Mouse (Mus musculus) right cerebral cortex, postnatal 10 days (tissue): ENCODE measurements around the gene Lysmd4.

Source experiments
- DNase-seq, 2 experiments: peaks; one replicate each; pipeline ENCODE4 v3.0.0; 2021; ENCODE audit warnings: low spot score in 2 of 2

Gene Lysmd4

DNA sequence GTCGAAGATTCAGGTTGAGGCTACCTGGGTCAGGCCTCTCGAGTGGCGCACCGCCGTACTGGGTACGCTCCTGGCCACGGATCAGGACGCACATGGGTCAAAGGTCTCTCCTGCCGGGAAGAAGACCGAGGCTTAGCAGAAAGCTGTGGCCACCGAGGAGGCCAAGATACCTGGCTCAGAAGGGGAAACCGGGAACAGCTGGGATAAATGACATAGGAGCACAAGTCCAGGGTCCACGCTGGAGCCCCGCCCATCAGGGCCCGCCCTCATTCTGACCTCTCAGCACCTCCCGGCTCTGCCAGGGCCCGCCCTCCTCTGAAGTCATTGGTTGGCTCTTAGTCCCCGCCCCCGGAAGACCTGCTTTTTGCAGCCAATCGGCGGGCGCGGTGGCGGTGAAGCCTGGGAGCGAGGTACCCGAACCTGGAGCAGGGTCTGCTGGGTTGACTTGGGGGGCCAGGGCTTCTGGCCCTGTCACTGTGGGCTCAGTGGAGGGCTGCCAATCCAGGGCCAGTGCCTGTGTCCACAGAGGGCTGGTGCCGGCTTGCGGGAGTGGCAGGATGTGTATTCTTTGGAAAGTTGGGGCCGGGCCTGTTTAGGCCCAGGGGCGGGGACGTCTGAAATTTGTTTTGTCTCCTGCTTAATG, at the start of gene Lysmd4:
Gene Lysmd4 (plus strand): TSS at position 325 of the 643 bp plus-strand sequence.
- DNase-seq = peak; percentile 97

DNA sequence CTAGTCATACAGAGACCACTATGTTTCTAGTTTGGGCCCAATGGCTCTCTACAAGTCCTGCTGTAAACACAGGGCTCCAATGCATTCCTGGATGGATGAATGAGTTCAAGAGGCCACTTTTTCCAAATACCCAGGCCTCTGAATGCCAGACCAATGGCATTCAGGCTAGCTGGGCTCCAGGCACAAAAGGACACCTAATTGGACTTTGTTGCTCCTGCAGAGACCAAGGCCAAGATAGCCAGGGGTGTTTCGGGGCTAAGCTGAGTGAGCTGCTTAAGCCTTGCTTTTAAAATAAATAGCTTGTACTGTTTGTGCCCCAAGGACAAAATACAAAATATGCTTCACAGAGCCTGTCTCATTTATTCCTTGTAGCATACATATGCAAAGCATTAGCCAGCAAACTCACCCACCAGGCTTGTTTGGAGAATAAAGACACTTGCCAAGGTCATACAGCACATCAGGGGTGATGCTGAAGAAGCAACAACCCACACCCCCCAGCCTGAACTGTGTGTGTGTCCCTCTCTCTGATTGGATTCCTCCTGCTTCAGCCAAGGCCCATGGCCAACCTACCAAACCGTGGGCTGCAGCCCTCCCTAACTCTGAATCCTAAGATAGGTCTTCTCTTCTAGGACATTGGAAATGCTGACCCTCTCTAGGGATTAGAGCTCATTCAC, 48.7 kb upstream of the Lysmd4 start:
- no peak for DNase-seq

GRCm38 (mm10) chr7:67183786-67184185, 38.6 kb upstream of the Lysmd4 start:
- DNase-seq = no peak

DNA sequence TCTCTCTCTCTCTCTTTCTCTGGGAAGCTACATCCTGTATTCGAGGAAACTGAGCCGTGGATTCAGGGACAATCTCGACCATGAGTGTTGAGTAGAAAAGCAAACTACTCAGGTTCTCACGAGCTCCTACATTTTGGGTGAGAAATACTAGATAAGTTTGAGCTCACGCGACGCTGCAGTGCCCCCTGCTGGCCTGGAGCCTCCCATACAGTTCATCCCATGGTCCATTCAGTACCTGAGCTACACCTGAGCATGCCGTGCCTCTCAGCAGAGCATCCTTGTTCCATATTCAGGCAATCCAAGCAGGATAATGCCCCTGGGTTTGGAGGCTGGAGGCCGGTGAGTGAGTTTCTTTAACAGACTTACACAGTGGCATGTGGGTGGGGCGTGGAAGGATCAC, 22.9 kb upstream of the Lysmd4 start:
- DNase-seq = peak; percentile 54 to 68

GRCm38 (mm10) chr7:67203625-67204024, 18.7 kb upstream of the Lysmd4 start:
- no peak for DNase-seq

DNA sequence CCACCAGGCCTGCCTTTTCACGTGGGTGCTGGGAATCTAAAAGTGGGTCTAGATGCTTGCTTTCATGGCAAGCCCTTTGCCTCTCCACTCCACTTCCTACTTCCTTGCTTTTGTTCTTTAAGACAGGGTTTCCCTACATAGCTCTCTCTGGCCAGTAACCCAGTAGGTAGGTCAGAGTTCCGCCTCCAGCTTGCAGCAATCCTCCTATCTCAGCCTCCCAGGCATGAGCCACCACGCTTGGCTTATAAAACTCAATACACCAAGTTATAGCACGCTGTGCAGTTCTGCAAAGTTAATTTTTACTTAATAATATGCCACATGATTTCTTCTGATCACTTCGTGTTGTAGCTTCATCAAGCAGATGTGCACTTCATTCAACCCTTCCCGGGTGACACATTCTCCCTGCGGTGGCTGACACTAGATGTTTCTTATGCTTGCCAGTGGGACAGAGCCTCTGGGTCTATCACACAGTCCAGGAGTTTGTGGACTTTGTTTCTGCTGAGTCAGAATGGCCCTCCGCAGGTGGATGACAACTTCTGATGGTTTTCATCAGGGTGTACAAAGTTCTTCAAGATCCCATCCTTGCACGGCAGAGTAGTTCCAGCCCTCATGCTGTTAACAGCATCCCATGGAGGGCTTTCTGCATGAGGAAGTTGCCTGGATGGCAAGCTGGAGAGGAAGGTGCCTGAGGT, 16.5 kb upstream of the Lysmd4 start:
- no peak for DNase-seq

GRCm38 (mm10) chr7:67206496-67206895, 15.8 kb upstream of the Lysmd4 start:
- DNase-seq = no peak

GRCm38 (mm10) chr7:67207701-67208100, 14.6 kb upstream of the Lysmd4 start:
- no peak for DNase-seq

DNA sequence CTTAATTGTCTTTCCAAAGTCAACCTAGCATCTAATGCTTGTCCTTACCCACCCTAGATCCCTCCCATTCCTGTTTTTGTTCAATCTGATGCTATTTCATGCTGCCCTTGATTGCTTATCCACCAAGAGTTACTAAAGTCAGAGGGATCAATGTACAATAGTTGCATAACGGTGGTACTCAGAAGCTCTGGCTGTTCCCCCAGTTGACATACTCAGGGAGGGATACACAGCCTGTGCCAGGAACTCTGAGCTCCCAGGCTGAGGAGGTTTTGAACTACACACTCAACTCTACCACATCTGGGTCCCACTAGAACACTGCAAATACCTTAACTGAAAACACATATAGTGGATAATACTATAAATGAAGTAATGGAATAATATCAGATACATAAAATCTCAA, 14.0 kb upstream of the Lysmd4 start:
- no peak for DNase-seq

DNA sequence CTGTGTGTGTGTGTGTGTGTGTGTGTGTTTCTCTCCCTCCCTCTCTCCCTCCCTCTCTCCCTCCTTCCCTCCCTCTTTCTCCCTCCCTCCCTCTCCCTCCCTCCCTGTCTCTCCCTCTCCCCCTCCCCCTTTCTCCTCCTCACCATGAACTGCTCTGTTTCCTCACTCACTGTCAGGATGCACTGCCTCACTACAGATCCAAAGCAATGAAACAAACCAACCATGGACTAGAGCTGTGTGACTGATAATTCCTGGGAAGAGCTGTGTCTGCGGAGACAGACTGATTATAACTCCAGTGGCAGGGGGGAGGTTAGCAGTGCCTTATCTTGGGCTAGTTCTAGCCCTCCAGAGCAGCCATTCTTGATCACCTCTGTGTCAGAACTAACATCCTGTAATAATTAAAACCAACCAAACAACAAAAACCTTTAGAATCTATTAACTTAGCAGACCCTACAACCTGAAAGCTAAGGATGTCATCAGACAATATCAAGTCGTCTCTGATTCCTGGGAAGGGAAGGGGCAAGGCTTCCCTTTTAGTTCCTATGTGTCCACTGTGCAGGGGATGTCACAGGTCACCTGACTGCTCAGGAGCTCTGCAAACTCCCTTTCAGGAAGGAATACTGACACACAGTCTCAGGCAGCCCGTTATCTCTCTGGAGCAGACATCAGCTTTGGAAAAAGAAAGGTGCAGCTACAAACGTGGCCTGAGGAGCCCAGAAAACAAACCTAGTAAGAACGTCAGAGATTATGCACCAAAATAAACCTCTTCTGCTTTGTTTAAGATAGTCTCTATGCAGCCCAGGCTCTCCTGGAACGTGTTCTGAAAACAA, 12.1 kb upstream of the Lysmd4 start:
- DNase-seq = no peak

- no peak for DNase-seq
These were observed 11.0 kb upstream of the Lysmd4 start for GRCm38 (mm10) chr7:67211341-67211740.

GRCm38 (mm10) chr7:67211971-67212370, 10.4 kb upstream of the Lysmd4 start:
- no peak for DNase-seq

DNA sequence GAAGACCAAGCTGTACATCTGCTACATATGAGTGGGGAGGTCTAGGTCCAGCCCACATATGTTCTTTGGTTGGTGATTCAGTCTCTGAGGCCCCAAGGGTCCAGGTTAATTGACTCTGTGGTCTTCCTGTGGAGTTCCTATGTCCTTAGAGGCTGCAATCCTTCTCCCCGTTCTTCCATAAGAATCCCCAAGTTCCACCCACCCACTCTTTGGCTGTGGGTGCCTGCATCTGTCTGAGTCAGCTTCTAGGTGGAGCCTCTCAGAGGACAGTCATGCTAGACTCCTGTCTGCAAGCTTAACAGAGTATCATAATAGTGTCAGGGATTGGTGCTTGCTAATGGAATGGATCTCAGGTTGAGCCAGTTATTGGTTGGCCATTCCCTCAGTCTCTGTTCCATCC, 8.8 kb upstream of the Lysmd4 start:
- DNase-seq = no peak

DNA sequence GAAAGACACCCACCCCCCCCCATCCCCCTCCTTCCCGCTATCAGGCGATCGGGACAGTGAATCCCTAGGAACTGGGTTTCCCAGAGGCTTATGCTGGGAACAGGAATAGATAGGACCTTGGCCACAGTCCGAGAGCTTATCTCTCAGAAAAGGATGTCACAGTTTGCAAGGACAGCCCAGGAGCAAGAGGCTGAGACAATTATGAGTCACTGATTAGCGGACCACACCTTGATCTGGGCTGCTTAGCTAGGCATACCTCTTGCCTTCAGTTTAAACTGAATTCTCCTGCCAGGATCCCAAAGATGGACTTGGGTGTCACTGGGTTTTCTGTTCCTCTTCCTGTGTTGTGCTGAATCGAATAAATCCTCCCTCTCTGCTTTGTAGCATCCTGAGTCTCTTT, 6.0 kb upstream of the Lysmd4 start:
- no peak for DNase-seq

DNA sequence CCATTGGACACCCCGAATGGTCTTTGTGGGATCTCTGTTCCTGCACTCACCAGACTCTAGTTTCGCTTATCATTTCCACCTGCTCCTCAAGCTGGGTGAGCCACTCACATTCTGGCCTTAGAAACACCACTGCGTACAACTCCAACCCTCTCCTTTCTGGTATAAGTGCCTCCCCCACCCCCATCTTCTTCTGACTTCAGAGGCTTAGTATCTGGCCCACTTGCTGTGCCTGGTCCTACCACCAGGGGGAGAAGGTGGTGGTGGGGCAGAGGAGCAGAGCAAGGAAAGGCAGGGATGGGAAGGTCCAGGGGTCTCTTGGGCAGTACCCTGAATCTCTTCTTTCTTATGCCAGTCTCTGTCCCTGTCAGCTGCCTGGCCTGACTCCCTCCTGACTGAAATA, 5.3 kb upstream of the Lysmd4 start:
- peak in 1 of 2 experiments; percentile 47 for DNase-seq

DNA sequence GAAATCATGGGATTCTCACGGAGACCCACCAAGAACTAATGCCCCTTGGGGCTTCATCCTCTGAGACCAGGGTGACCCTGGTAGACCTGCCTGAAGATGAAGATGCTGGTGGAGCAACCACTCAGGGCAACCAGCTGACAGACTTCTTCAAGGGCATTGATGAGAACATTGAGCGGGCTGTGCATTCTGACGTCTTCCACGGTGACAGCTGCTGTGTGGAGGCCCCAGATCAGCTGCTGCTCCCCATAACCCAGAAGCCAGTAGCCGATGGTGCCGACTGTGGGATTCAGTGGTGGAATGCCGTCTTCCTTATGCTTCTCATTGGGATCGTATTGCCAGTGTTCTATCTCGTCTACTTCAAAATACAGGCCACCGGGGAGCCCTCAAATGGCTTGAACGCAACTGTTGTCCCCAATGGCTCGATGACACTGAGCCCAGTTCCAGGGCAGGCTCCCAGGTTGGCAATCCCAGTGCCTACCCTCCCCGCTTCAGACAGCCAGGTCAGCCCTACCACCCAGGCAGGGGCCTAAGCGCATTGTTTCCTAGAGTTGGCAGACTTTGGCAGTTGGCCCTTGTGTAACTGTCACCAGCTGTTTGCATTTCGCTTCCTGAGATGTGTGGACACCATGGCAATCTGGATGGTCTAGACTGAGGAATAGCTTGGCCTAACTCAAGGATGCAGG, 3.7 kb downstream of the Lysmd4 start:
- DNase-seq = peak in 1 of 2 experiments; percentile 17

DNA sequence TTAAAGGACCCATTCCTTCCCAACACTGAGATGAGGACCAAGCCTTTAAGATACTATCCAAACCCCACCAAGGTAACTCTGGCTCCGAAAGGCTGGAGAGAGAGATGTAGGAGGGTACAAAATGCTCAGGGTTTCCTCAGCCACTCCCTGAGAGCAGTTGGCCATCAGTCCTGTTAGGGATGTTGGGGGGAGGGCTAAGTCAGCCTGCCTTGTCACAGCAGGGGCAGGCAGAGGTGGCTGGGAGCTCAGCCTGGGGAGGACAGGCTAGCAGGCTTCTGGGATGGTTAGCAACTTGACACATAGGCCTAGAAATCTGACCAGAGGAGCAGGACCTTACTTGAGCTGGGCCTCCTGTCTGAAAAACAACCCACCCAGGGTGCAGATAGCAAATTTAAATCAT, 5.2 kb downstream of the Lysmd4 start:
- peak in 1 of 2 experiments; percentile 18 for DNase-seq

GRCm38 (mm10) chr7:67228390-67228789, 6.0 kb downstream of the Lysmd4 start:
- DNase-seq = peak in 1 of 2 experiments; percentile 16

- peak; percentile 29 to 38 for DNase-seq
These were observed 6.7 kb downstream of the Lysmd4 start for GRCm38 (mm10) chr7:67228891-67229602.

- peak; percentile 17 to 19 for DNase-seq
These were observed 7.4 kb downstream of the Lysmd4 start for GRCm38 (mm10) chr7:67229701-67230100.

- DNase-seq = peak; percentile 32 to 55
These were observed 7.9 kb downstream of the Lysmd4 start for GRCm38 (mm10) chr7:67230221-67230620.
